Mouse (Mus musculus) gonadal fat pad, adult 2 months (tissue): Measurements from ENCODE around the gene Olfr600. TPM values are rescaled to one million over a fixed set of nuclear protein-coding genes. Genes with fewer than 3 reads are reported as not detected.
"Not testable (repeated sequence)": the region's sequence is repeated elsewhere in the genome, so short reads cannot be mapped to it uniquely, and the experiment has no call there.

Experiments
- DNase-seq: peaks from one replicate; pipeline ENCODE4 v3.0.0-alpha.2; 2012; ENCODE audit warnings: low read depth
- polyA plus RNA-seq: library from polyadenylated mRNA; depleted of rRNA; stranded (reverse); fragments of >200 nt; gene quantifications from 2 replicates; pipeline ENCODE4 v1.2.3, GENCODE M21; 2012; rRNA removed

Gene Olfr600
- polyA plus RNA-seq = not detected in 2 replicates

DNA sequence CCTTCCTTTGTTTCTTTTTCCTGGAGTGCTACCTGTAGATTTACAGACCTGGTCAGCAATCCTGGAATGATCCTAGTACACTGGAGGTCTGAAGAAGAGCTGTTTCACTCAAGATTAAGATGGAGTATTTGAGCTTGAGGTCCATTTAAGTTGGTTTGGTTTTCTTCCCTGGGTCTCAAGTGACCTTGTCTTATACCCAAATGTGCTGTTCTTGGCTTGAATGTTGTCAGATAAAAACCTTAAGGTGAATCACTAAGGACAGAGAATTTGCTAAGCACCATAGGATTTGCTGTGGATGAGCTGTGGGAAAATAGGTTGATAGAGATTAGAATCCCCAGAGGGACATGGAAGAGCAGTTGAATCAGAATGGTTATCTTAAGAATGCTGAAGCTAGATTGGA, at the start of gene Olfr600:
Gene Olfr600 (minus strand): TSS at position 101 of the 400 bp plus-strand sequence.
- DNase-seq = no peak

- DNase-seq = no peak
These were observed 49.5 kb upstream of the Olfr600 start for GRCm38 (mm10) chr7:103398981-103399380.

- DNase-seq = no peak
These were observed 48.3 kb upstream of the Olfr600 start for GRCm38 (mm10) chr7:103397758-103398157.

- no peak for DNase-seq
These were observed 36.6 kb upstream of the Olfr600 start, which contains the start of gene Olfr603 for GRCm38 (mm10) chr7:103386077-103386476. TSS of gene Olfr603 (minus strand) at chr7:103386177.

- DNase-seq = no peak
These were observed 13.1 kb upstream of the Olfr600 start, which contains the start of gene Olfr601 for GRCm38 (mm10) chr7:103362555-103362954. TSS of gene Olfr601 (minus strand) at chr7:103362655.

GRCm38 (mm10) chr7:103335617-103336016, 13.9 kb downstream of the Olfr600 start, which contains the start of gene Olfr599:
TSS of gene Olfr599 (plus strand) at chr7:103335917.
- no peak for DNase-seq

- no peak for DNase-seq
These were observed 26.2 kb downstream of the Olfr600 start, which contains the start of gene Olfr598 for GRCm38 (mm10) chr7:103323268-103323667. TSS of gene Olfr598 (plus strand) at chr7:103323568.

DNA sequence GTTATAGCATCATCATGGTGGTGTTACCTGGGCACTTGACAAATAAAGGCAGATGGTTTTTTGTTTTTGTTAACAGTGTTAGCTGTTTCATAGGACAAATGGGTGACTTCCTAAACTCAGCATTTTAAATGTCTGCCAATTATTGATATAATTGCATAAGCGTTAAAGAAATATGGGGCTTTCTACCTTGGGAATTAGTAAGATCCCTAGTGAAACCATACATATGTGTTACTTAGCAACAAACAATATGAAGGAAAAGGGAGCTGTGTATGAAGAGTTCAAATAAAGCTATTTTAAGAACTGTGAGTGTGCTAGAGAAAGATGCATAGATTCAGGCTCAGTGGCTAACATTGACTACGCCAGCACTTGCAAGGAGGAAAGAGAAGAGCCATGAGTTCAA, 33.5 kb downstream of the Olfr600 start, which contains the start of gene Olfr597:
Gene Olfr597 (plus strand): TSS at position 301 of the 400 bp plus-strand sequence.
- DNase-seq = not testable (repeated sequence)

- not testable (repeated sequence) for DNase-seq
These were observed 44.1 kb downstream of the Olfr600 start, which contains the start of gene Olfr596 for GRCm38 (mm10) chr7:103305348-103305747. TSS of gene Olfr596 (plus strand) at chr7:103305648.

Other genes with a start within 250 kb of the Olfr600 start
- gene Olfr586, start 224.0 kb downstream of the Olfr600 start, polyA plus RNA-seq = not detected in 2 replicates
- not detected in 2 replicates for gene Olfr588-ps1, start 208.8 kb downstream of the Olfr600 start, polyA plus RNA-seq
- gene Olfr589, start 193.3 kb downstream of the Olfr600 start, polyA plus RNA-seq = not detected in 2 replicates
- gene Olfr591, start 171.3 kb downstream of the Olfr600 start, polyA plus RNA-seq = not detected in 2 replicates
- gene Olfr592, start 164.9 kb downstream of the Olfr600 start, polyA plus RNA-seq = not detected in 2 replicates
- gene Olfr593, start 137.8 kb downstream of the Olfr600 start, polyA plus RNA-seq = not detected in 2 replicates
- not detected in 2 replicates for gene Olfr594, start 132.7 kb downstream of the Olfr600 start, polyA plus RNA-seq
- not detected in 2 replicates for gene Usp17ld, start 97.2 kb downstream of the Olfr600 start, polyA plus RNA-seq
- gene Olfr596, start 44.0 kb downstream of the Olfr600 start, polyA plus RNA-seq = not detected in 2 replicates
- gene Olfr597, start 33.4 kb downstream of the Olfr600 start, polyA plus RNA-seq = not detected in 2 replicates
- gene Olfr598, start 26.1 kb downstream of the Olfr600 start, polyA plus RNA-seq = not detected in 2 replicates
- not detected in 2 replicates for gene Olfr599, start 13.8 kb downstream of the Olfr600 start, polyA plus RNA-seq
- not detected in 2 replicates for gene Olfr601, start 13.0 kb upstream of the Olfr600 start, polyA plus RNA-seq
- not detected in 2 replicates for gene Olfr603, start 36.5 kb upstream of the Olfr600 start, polyA plus RNA-seq
- not detected in 2 replicates for gene Usp17lc, start 65.4 kb upstream of the Olfr600 start, polyA plus RNA-seq
- gene Olfr605, start 95.8 kb upstream of the Olfr600 start, polyA plus RNA-seq = not detected in 2 replicates
- not detected in 2 replicates for gene Olfr606, start 99.4 kb upstream of the Olfr600 start, polyA plus RNA-seq
- not detected in 2 replicates for gene Olfr607, start 114.5 kb upstream of the Olfr600 start, polyA plus RNA-seq
- gene Olfr608, start 120.2 kb upstream of the Olfr600 start, polyA plus RNA-seq = not detected in 2 replicates
- not detected in 2 replicates for gene Olfr609, start 148.4 kb upstream of the Olfr600 start, polyA plus RNA-seq
- gene Olfr610, start 162.5 kb upstream of the Olfr600 start, polyA plus RNA-seq = not detected in 2 replicates
- gene Olfr611, start 171.2 kb upstream of the Olfr600 start, polyA plus RNA-seq = not detected in 2 replicates
- gene Olfr612, start 193.0 kb upstream of the Olfr600 start, polyA plus RNA-seq = not detected in 2 replicates
- gene Olfr613, start 198.4 kb upstream of the Olfr600 start, polyA plus RNA-seq = not detected in 2 replicates
- not detected in 2 replicates for gene Olfr615, start 206.4 kb upstream of the Olfr600 start, polyA plus RNA-seq
- gene Olfr616, start 219.5 kb upstream of the Olfr600 start, polyA plus RNA-seq = not detected in 2 replicates
- not detected in 2 replicates for gene Olfr617, start 223.4 kb upstream of the Olfr600 start, polyA plus RNA-seq
- gene Olfr618, start 240.4 kb upstream of the Olfr600 start, polyA plus RNA-seq = not detected in 2 replicates